Mouse (Mus musculus) neural tube, embryonic 15.5 days (tissue): ENCODE results near the gene Slbp. TPM values are rescaled to one million over a fixed set of nuclear protein-coding genes. Genes with fewer than 3 reads are reported as not detected.

ENCODE experiments used
- ATAC-seq: fragments of 200-750 bp; cut with Nextera tagmentation; 2 replicates; pipeline ENCODE4 v1.8.0; 2017; ENCODE audit warnings: mild to moderate bottlenecking, moderate TSS enrichment, moderate library complexity; ENCODE audit not compliant: low FRiP score
- H3K27ac ChIP-seq: fragments of 300-500 bp; sonication (generic); replicated peaks from 2 replicates; pipeline ENCODE4 v1.5.1; 2015; ENCODE audit warnings: mild to moderate bottlenecking, inconsistent platforms
- H3K27me3 ChIP-seq: fragments of 300-500 bp; sonication (generic); replicated peaks from 2 replicates; pipeline ENCODE4 v1.6.1; 2015; ENCODE audit warnings: inconsistent platforms
- H3K36me3 ChIP-seq: fragments of 300-500 bp; sonication (generic); 2 replicates; pipeline ENCODE4 v1.6.1; 2015; ENCODE audit warnings: inconsistent platforms
- H3K4me1 ChIP-seq: fragments of 300-500 bp; sonication (generic); 2 replicates; pipeline ENCODE4 v1.6.1; 2015; ENCODE audit warnings: inconsistent platforms
- H3K4me2 ChIP-seq: fragments of 300-500 bp; sonication (generic); 2 replicates; pipeline ENCODE4 v1.6.1; 2015; ENCODE audit warnings: inconsistent platforms, mild to moderate bottlenecking, moderate library complexity
- H3K4me3 ChIP-seq: fragments of 300-500 bp; sonication (generic); replicated peaks from 2 replicates; pipeline ENCODE4 v1.5.1; 2015; ENCODE audit warnings: mild to moderate bottlenecking, inconsistent platforms
- H3K9ac ChIP-seq: fragments of 300-500 bp; sonication (generic); replicated peaks from 2 replicates; pipeline ENCODE4 v1.6.1; 2015; ENCODE audit warnings: mild to moderate bottlenecking, inconsistent platforms
- H3K9me3 ChIP-seq: fragments of 300-500 bp; sonication (generic); replicated peaks from 2 replicates; pipeline ENCODE4 v1.6.1; 2016; ENCODE audit warnings: inconsistent platforms
- WGBS: fragments of 180-500 bp; shearing (Covaris S2); methylation state at CpG from one replicate; pipeline ENCODE4 v1.1.7; 2015; ENCODE audit warnings: mixed read lengths; 5-methylcytosine and 5-hydroxymethylcytosine counted together
- polyA plus RNA-seq: library from polyadenylated mRNA; unstranded; fragments of >200 nt; fragmentation: Nextera tagmentation; extraction: Ambion mirVana; gene quantifications from 2 replicates; pipeline ENCODE4 v1.2.1, GENCODE M21; 2015

The Slbp gene
- polyA plus RNA-seq, 1 experiment from 2014 or later = 120 TPM

DNA sequence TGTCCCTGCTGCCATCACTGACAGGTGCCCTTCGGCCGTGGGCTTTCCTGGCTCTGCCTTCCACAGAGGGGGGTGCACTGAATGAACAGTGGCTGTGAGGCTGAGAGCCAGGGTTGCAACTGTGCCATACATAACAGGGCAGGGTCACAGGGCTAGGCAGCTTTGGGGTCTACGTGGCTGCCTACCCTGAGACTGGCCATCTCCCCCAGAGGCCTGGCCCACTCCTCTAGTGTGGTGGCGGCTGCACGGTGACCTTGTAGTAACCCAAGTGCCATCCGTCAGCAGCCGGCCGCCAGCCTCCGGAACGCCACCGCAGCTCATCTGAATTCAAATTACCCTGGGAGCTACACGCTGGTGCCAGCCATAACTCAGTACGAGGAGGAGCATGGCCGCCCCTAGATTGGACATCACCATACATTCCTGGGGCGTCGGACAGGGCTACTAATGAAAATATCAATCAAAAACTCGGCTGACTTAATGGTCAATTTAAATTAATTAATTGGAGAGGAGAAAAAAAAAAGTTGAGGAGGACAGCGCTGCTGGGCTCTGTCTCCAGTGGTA is 64.8 kb downstream of the Slbp start:
- peaks cover 12% of the 10 kb centered on the region; the same call in 1 of the 2 replicates for H3K27me3 ChIP-seq
- ATAC-seq = peak; percentile 28; the same call in 1 of the 2 replicates
- H3K4me2 ChIP-seq = no peak overlapping the region
- H3K4me1 ChIP-seq = peaks cover 9% of the 10 kb centered on the region
- no peak overlapping the region for H3K4me3 ChIP-seq
- H3K27ac ChIP-seq = no peak overlapping the region
- H3K9me3 ChIP-seq = no peaks in the 10 kb centered on the region
- 31% methylated on average over 18 of the region's 18 CpGs for WGBS
- no peak overlapping the region for H3K9ac ChIP-seq
- H3K36me3 ChIP-seq = no peaks in the 10 kb centered on the region

Other genes with a start within 250 kb of the Slbp start
- gene Nkx1-1, start 218.6 kb downstream of the Slbp start, polyA plus RNA-seq = 0.40 and 0.79 TPM in 2 replicates
- 25.5 and 31.9 TPM in 2 replicates for gene Fam53a, start 22.9 kb downstream of the Slbp start, polyA plus RNA-seq
- 0.59 and 0.83 TPM in 2 replicates for gene Gm9903, start 22.6 kb downstream of the Slbp start, polyA plus RNA-seq
- gene Tacc3, start 5.6 kb upstream of the Slbp start, polyA plus RNA-seq = 27.5 and 61.7 TPM in 2 replicates
- gene Tmem129, start 5.8 kb upstream of the Slbp start, polyA plus RNA-seq = 27.7 and 29.7 TPM in 2 replicates
- gene Fgfr3, start 69.1 kb upstream of the Slbp start, polyA plus RNA-seq = 36.0 and 43.6 TPM in 2 replicates
- 68.3 and 72.4 TPM in 2 replicates for gene Letm1, start 130.2 kb upstream of the Slbp start, polyA plus RNA-seq
- 56.7 and 61.8 TPM in 2 replicates for gene Nsd2, start 168.2 kb upstream of the Slbp start, polyA plus RNA-seq